Mouse (Mus musculus): Measurements from ENCODE around the gene Tmem178b.

Tmem178b gene

GRCm38 (mm10) chr6:40015711-40016460, 142.8 kb downstream of the Tmem178b start:
- no peak for DNase-seq (ENCODE audit: low spot score in 2 of 2)

DNA sequence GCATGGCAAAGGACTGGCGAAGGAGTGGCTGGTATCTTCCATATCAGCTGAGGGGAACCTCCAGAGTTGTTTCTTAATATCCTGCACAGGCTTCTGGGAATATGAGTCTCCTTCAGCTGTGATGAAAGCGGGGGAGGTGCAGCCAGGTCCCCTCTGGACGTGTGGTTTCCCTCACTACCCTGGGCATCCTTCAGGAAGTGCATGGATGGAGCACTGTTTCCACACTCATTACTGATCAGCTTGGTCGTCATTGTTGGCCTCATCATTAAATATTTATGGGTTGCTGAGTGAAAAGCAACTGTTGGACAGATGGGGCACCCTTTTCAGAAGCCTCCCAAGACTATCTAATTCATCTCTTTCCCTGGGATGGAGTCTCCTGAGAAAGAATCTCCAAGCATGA, 146.3 kb downstream of the Tmem178b start:
- no peak for DNase-seq (ENCODE audit: low spot score in 2 of 2)

DNA sequence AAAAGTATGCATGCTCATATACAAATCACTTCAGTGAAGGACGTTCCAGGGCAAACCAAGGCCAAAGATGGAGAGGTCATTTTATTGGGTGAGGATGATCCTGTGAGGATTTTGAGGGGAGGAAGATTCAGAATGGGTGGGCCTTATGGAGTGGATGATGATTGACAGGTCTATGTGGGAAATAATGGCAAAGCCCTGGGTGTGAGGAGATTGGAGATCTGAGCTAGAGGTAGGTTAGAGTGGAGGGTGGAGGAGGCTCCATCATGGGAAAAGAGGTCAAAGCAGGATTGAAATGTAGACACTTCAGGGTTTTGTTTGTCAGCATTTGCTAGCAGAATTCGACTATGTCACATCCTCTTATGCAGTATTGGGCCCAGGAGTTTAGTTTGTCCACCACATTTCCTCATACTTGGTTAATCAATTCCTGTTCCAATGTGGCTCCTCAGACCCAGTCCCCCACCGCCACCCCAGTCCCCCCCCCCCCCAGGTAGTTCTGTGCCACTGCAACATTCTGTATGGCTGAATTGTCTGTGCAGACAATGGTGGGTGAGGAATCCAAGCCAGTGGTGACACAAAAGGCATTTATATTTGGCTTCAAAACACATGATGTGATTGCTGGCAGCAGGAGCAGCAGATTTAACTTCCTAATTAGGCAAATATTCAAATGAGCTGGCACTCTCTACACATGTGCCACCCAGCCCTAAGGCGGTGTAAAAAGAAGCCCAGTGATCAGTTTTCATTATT, 150.7 kb downstream of the Tmem178b start:
- no peak for DNase-seq (ENCODE audit: low spot score in 2 of 2)

DNA sequence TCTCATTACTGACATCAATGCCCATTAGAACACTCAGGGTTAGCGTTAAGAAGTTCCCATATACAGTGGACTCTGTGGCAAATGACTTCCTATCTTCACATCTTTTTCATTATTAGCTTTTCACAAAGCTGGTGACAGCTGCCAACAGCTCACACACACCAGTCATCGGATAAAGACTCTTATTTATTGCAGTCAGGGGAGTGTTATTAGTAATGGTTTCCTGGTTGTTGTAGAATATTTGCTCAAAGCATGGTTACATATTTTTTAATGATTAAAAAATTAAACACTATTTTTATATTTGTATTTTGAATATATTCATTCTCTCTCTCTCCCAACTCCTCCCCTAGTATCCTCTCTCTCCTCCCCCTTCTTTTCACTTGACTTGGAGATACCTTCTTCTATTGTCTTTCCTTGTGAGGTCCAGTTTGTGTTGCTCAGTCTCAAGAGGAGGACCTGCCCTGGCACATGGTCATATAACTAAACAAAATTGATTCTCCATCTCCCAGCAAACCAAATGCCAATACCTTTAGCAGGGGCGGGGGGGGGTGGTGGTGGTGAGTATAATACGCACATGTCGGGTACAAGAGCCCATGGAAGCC, 151.4 kb downstream of the Tmem178b start:
- no peak for DNase-seq (ENCODE audit: low spot score in 2 of 2)

DNA sequence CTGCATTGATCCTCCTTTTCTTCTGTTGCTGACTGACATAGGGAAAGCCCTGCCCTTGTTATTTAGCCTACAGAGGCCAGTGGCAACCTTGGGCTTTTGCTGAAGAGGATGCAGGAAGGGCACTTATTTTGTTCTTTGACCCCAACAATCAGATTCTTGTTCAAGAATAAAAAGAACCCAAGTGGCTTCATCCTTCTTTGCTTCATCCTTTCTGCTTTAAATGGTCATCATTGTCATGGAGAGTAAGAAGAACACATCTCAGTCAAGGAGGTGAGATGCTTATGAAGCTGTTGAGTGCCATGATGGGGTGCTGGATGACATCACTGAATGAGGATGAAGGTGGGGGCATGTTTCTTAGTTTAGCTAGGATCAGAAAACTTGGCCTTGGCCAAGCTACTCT, 159.8 kb downstream of the Tmem178b start:
- DNase-seq (ENCODE audit: low spot score in 2 of 2), result no peak

DNA sequence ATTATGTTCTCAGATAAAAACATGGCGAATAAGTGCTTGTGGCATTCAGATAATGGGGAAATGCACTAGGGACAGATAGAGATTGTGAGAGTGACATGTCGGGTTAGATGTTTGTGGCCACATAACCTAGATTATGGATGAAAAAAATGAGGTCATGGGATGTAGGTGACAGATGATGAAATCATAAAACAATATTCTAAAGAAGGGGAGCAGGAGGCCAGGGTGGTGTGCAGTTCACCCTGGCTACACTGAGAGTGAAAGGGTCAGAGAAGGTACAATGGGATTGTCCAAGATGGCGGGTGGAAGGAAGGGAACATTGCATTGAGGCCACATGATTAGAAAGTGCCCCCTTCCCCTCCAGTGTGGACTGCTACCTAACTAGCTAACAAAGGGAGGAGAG, 160.9 kb downstream of the Tmem178b start:
- DNase-seq (ENCODE audit: low spot score in 2 of 2), result no peak

DNA sequence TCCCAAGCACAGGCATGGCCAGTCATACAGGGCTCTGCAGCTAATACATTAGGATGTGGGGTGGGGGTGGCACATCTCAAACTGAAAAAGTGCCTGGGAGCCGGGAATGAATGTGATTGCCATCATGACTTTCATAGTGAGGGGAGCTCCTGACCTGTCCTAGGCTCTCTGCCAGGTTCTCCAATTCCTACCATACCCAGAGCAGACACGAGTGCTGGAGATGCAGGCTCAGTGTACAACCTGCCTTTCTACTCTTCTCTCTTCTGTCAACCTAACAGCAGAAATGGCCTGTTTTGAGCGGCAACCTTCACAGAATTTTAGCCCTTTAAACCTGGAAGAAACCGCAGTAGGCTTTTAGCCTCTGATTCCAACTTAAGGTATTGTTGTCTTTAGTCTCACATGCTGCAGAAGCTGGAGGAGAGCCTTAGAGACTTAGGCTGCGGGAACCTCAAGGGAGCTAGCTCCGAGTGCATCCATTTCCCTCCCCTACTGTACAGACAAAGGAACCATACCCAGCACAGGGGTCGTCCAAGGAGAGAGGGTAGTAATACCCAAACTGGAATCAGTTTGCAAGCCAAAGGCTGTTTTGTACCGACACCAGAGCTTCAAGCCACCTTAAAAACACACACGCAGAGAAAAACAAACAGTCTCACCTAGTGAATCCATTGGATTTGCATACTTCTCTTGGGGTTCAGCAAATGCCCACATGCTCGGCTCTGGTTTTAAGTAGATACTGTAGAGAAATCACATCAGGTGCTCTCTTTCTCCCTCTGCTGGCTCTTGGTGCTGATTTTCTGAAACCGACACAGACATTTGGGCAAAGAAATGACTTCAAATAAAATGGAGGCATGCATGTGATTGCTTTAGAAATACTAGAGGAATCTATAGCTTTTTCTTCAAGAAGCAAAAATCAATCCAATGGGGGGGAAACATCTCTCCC, 176.2 kb downstream of the Tmem178b start:
- DNase-seq (ENCODE audit: low spot score in 2 of 2), result peak in 1 of 2 experiments; percentile 65

DNA sequence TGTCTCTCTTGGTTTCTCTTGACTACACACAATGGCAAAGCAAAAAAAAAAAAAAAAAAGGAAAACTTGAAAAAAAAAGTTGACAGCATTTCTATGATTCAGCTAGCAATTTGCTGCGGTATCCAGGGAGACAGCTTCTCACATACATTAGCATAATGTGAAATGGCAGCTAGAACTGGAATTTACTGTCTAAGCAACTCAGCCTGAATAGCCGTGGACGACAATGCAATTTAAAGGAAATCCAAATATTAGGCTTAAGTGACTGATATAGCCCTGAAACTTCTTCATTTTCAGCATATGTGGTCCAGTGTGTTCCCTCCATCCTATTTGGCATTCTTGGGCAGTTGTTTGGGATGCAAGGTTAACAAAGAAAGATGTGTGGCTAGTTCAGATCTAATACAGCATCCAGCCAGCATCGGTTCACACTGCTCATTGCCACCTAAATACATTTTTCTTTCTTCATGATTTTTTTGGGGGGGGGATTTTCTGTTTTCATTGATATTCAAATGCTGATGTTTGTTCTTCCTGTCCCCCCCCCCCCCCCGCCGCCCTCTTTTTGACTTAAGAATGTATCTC, 176.9 kb downstream of the Tmem178b start:
- no peak for DNase-seq (ENCODE audit: low spot score in 2 of 2)

DNA sequence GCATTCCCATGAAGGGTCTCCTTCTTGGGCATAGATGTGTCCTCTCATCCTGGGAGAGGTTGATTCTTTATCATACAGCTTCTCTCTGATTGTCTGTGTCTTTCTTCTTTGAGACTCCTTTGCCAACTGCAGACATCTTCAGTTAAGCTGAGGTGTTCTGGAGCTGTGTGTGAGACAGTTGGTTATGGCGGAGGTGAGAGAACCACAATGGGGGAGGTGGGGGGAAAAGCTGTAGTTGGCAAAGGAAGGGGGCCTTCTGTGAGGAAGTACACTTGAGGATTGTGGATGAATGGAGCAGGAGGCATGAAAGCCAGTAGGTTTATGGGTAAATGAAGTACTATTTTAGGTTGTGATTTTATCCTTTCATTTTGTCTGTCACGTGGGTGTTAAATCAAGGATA, 178.6 kb downstream of the Tmem178b start:
- no peak for DNase-seq (ENCODE audit: low spot score in 2 of 2)

DNA sequence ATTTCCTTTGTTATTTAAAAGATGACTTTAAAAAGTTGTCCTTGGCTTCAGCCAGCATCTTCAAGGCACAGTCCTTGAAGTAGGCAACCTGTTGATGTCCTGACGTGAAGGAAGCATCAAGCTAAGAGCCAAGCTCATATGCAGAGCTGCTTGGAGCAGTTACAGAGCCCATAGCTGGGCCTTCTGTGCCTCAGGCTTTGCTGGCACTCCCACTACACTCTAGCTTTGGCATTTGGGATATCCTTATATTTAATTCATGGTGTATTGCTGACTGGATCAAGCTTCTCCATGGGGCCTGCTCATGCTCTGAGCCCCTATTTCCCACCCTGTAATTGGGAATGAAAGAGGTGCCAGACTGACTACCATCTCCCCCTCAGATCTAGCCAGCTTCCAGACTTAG, 179.5 kb downstream of the Tmem178b start:
- no peak for DNase-seq (ENCODE audit: low spot score in 2 of 2)

DNA sequence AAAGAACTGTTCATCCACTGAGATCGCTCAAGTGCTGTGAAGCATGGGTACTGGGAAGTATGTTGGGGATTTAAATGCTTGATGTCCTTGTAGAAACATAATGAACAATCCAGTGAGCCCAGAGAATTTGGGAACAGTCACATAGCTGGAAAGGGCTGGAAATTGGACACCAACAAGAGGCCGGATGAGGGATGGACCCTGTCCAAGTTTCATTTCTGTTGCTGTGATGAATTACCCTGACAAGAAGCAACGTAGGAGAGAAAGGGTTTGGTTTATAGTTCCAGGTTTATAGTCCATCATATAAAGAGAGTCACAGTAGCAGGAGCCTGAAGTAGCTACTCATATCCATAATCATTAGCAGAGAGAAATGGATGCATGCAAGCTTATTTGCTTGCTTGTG, 186.4 kb downstream of the Tmem178b start:
- no peak for DNase-seq (ENCODE audit: low spot score in 2 of 2)

- no peak for DNase-seq (ENCODE audit: low spot score in 2 of 2)
Measured at GRCm38 (mm10) chr6:40061327-40062189, 188.5 kb downstream of the Tmem178b start.

DNA sequence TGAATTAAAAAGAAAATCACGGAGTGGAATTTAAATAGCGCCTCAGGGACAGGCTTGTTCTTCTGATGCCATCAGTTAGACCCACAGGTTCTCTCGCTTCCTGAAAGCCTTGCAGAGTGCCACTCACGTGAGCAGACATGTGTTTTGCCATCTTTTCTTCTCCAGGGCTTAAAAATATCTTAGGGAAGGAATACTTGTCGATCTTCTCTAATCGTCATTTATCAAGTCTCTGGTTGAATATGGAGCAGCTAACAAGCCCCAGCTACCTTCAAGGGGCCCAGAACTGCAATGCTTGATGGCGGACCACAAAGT, 189.1 kb downstream of the Tmem178b start:
- no peak for DNase-seq (ENCODE audit: low spot score in 2 of 2)

DNA sequence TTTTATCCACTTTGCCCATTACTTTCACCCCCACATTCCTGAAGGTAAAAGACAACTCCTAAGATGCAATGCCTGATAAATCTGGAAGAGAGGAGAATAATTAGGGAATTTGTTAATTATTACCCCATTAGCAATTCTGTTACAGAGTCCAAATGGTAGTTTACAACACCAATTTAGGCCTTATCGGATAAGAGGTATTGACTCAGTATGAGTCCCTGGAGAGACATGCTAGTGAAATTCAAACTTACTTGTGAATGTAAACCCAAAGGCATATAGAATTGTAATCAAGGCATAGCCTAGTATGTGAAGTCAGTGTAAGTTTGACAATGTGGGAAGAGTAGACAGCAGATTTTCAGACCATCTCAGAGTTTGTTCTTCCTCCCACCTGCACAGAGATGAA, 190.4 kb downstream of the Tmem178b start:
- no peak for DNase-seq (ENCODE audit: low spot score in 2 of 2)

GRCm38 (mm10) chr6:40063899-40064298, 190.8 kb downstream of the Tmem178b start:
- no peak for DNase-seq (ENCODE audit: low spot score in 2 of 2)

- DNase-seq (ENCODE audit: low spot score in 2 of 2), result no peak
Measured at GRCm38 (mm10) chr6:40064342-40064741, 191.3 kb downstream of the Tmem178b start.

DNA sequence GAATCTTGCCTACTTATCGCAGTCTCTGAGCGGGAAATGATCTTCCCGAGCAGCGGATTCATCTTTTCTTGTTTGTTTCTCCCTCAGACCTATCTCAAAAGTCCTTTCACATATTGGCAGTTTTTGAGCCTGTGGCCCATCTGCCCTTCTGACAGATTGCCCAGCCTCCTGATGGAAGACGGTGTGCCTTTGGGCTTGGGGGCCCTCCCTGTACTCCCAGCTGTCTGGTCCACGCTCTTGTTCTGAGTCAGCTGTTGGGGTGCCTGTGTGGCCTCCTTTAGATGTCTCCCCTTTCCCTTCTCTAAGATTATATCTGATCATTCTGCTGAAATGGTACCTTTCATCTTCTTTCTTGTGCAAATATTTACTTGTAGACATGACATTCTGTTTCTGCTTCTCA, 195.4 kb downstream of the Tmem178b start:
- peak in 1 of 2 experiments; percentile 38 for DNase-seq (ENCODE audit: low spot score in 2 of 2)

DNA sequence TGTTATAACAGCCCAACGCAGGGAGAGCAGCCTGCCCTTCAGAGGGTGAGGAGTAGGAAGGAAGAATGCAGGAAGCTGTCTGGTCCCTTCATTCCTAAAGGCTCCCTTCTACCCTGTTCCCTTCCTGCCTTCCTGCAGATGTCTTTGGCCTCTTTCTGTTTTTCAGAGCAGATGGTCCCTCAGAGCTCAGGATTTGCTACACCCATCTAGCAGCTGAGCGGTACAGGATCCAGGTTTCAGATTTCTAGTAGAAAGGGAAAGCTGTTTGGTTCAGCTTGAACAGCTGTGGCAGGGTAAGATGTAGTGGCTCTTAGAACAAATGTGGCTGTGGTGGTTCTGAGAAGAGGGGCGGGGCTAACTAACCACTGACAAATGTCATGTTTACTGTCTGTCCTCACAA, 197.9 kb downstream of the Tmem178b start:
- DNase-seq (ENCODE audit: low spot score in 2 of 2), result no peak

DNA sequence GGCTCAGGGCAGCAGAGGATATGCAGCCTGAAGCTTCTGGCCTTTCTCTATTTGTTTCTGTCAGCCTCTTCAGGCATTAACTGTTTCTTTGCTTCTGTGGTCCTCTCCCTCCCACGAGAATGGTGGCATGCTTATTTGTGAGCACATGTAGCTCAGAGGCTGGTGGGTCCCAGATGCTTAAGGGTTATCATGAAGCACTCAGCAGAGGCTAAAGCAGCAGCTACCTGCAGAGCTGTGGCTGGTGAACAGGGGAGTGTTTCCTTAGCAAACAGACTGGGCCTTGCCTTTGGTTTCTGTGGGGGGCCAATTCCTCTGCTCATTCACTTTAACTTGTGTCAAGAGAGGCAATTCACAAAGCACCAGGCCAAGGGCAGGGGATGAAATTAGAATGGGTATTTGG, 203.0 kb downstream of the Tmem178b start:
- no peak for DNase-seq (ENCODE audit: low spot score in 2 of 2)

- no peak for DNase-seq (ENCODE audit: low spot score in 2 of 2)
Measured at GRCm38 (mm10) chr6:40076670-40077313, 203.7 kb downstream of the Tmem178b start.
